Mouse (Mus musculus) MEL (cell line): Measurements from ENCODE around the gene Dda1. TPM values are rescaled to one million over a fixed set of nuclear protein-coding genes. Genes with fewer than 3 reads are reported as not detected.

Experiments used
- DNase-seq: peaks from one replicate; pipeline ENCODE4 v3.0.0; 2011; ENCODE audit warnings: low read depth, low spot score
- H3K27ac ChIP-seq: 2 replicates; pipeline ENCODE4 v1.5.1; 2012; ENCODE audit warnings: low read depth, mild to moderate bottlenecking, control low read depth, low read length, moderate library complexity; ENCODE audit not compliant: control insufficient read depth
- H3K27me3 ChIP-seq, 2 experiments: fragments of 150-350 bp in 1 of 2; sonication (generic) in 1 of 2; 2 replicates each; pipeline ENCODE4 v1.6.1; 2012; ENCODE audit warnings: low read length in 2 of 2, mild to moderate bottlenecking in 2 of 2, improper control_type of control experiment in 1 of 2, moderate library complexity in 1 of 2; ENCODE audit not compliant: insufficient read depth in 2 of 2, control insufficient read depth in 1 of 2
- H3K36me3 ChIP-seq, 2 experiments: 2 replicates each; pipeline ENCODE4 v1.6.1; 2012 to 2014; ENCODE audit warnings: low read length in 2 of 2, improper control_type of control experiment in 1 of 2, inconsistent platforms in 1 of 2, mild to moderate bottlenecking in 1 of 2; ENCODE audit not compliant: insufficient read depth in 2 of 2, control insufficient read depth in 1 of 2
- H3K4me1 ChIP-seq, 2 experiments: fragments of 150-350 bp in 1 of 2; sonication (generic) in 1 of 2; 2 replicates each; pipeline ENCODE4 v1.6.1; 2012; ENCODE audit warnings: low read length in 2 of 2, improper control_type of control experiment in 1 of 2, mild to moderate bottlenecking in 1 of 2; ENCODE audit not compliant: insufficient read depth in 2 of 2, control insufficient read depth in 1 of 2
- H3K4me3 ChIP-seq, 2 experiments: fragments of 150-350 bp in 1 of 2; sonication (generic) in 1 of 2; 2 replicates each; pipeline ENCODE4 v1.5.1; 2012; ENCODE audit warnings: low read depth in 2 of 2, low read length in 2 of 2, mild to moderate bottlenecking in 2 of 2, moderate library complexity in 2 of 2, control low read depth in 1 of 2, improper control_type of control experiment in 1 of 2; ENCODE audit not compliant: control insufficient read depth in 1 of 2, insufficient read depth in 1 of 2
- H3K79me2 ChIP-seq: 2 replicates; pipeline ENCODE4 v1.6.1; 2012; ENCODE audit warnings: mild to moderate bottlenecking, low read length, moderate library complexity; ENCODE audit not compliant: control insufficient read depth, poor library complexity, insufficient read depth
- H3K9ac ChIP-seq: 2 replicates; pipeline ENCODE4 v1.6.1; 2012; ENCODE audit warnings: low read depth, mild to moderate bottlenecking, control low read depth, low read length, moderate library complexity; ENCODE audit not compliant: control insufficient read depth, poor library complexity, severe bottlenecking
- H3K9me3 ChIP-seq: fragments of 150-350 bp; sonication (generic); replicated peaks from 2 replicates; pipeline ENCODE4 v1.6.1; 2012; ENCODE audit warnings: mild to moderate bottlenecking, low read length, improper control_type of control experiment, moderate library complexity; ENCODE audit not compliant: insufficient read depth
- BHLHE40 ChIP-seq: IDR thresholded peaks from 2 replicates; pipeline ENCODE4 v1.6.1; 2012; ENCODE audit warnings: low read depth, mild to moderate bottlenecking, inconsistent platforms, low read length, improper control_type of control experiment, borderline replicate concordance
- CHD1 ChIP-seq: IDR thresholded peaks from 2 replicates; pipeline ENCODE4 v1.6.1; 2012; ENCODE audit warnings: low read depth, mild to moderate bottlenecking, inconsistent platforms, low read length, improper control_type of control experiment
- CHD2 ChIP-seq: IDR thresholded peaks from 2 replicates; pipeline ENCODE4 v1.6.1; 2011; ENCODE audit warnings: low read length, improper control_type of control experiment
- CTCF ChIP-seq, 3 experiments: IDR thresholded peaks in 2 of 3; conservative IDR thresholded peaks in 1 of 3; 2 replicates each; pipeline ENCODE4 v1.5.1; 2011 to 2012; ENCODE audit warnings: low read length in 3 of 3, low read depth in 2 of 3, mild to moderate bottlenecking in 2 of 3, improper control_type of control experiment in 1 of 3, inconsistent platforms in 1 of 3, mixed read lengths in 1 of 3, moderate library complexity in 1 of 3; ENCODE audit not compliant: control insufficient read depth in 1 of 3, insufficient read depth in 1 of 3, poor library complexity in 1 of 3, severe bottlenecking in 1 of 3
- E2F4 ChIP-seq: IDR thresholded peaks from 2 replicates; pipeline ENCODE4 v1.6.1; 2011; ENCODE audit warnings: low read depth, low read length, improper control_type of control experiment, borderline replicate concordance
- ELF1 ChIP-seq: IDR thresholded peaks from 2 replicates; pipeline ENCODE4 v1.6.1; 2014; ENCODE audit warnings: low read depth, mild to moderate bottlenecking, inconsistent platforms, low read length, improper control_type of control experiment, moderate library complexity
- GABPA ChIP-seq: IDR thresholded peaks from 2 replicates; pipeline ENCODE4 v1.6.1; 2012; ENCODE audit warnings: low read depth, mild to moderate bottlenecking, inconsistent platforms, low read length, improper control_type of control experiment, moderate library complexity
- GATA1 ChIP-seq: IDR thresholded peaks from 2 replicates; pipeline ENCODE4 v1.6.1; 2011; ENCODE audit warnings: low read depth, low read length, improper control_type of control experiment
- HCFC1 ChIP-seq: IDR thresholded peaks from 2 replicates; pipeline ENCODE4 v1.6.1; 2012; ENCODE audit warnings: low read depth, mild to moderate bottlenecking, inconsistent platforms, low read length, improper control_type of control experiment, moderate library complexity
- JUND ChIP-seq: IDR thresholded peaks from 2 replicates; pipeline ENCODE4 v1.6.1; 2011; ENCODE audit warnings: low read depth, mild to moderate bottlenecking, improper control_type of control experiment, low read length
- KAT2A ChIP-seq: conservative IDR thresholded peaks from 2 replicates; pipeline ENCODE4 v1.6.1; 2012; ENCODE audit warnings: low read depth, low read length, improper control_type of control experiment, inconsistent platforms
- MAX ChIP-seq: IDR thresholded peaks from 2 replicates; pipeline ENCODE4 v1.6.1; 2011; ENCODE audit warnings: low read length, improper control_type of control experiment
- MAZ ChIP-seq: IDR thresholded peaks from 2 replicates; pipeline ENCODE4 v1.6.1; 2012; ENCODE audit warnings: low read depth, mild to moderate bottlenecking, inconsistent platforms, low read length, improper control_type of control experiment
- MXI1 ChIP-seq: IDR thresholded peaks from 2 replicates; pipeline ENCODE4 v1.6.1; 2011; ENCODE audit warnings: mild to moderate bottlenecking, low read depth, low read length, improper control_type of control experiment
- MYC ChIP-seq: IDR thresholded peaks from 2 replicates; pipeline ENCODE4 v1.6.1; 2011; ENCODE audit warnings: low read depth, mild to moderate bottlenecking, low read length, improper control_type of control experiment, moderate library complexity
- NELFE ChIP-seq: IDR thresholded peaks from 2 replicates; pipeline ENCODE4 v1.6.1; 2011; ENCODE audit warnings: low read depth, low read length, improper control_type of control experiment
- NRF1 ChIP-seq: IDR thresholded peaks from 2 replicates; pipeline ENCODE4 v1.6.1; 2014; ENCODE audit warnings: low read depth, mild to moderate bottlenecking, inconsistent platforms, low read length, improper control_type of control experiment, moderate library complexity; ENCODE audit not compliant: poor library complexity, insufficient read depth, severe bottlenecking
- POLR2A ChIP-seq, 2 experiments: IDR thresholded peaks; 2 replicates each; pipeline ENCODE4 v1.6.1; 2011 to 2012; ENCODE audit warnings: low read length in 2 of 2, mild to moderate bottlenecking in 2 of 2, control low read depth in 1 of 2, improper control_type of control experiment in 1 of 2, low read depth in 1 of 2, moderate library complexity in 1 of 2; ENCODE audit not compliant: control insufficient read depth in 1 of 2, insufficient read depth in 1 of 2, poor library complexity in 1 of 2
- POLR2AphosphoS2 ChIP-seq: IDR thresholded peaks from 2 replicates; pipeline ENCODE4 v1.6.1; 2011; ENCODE audit warnings: low read length, improper control_type of control experiment
- POLR2AphosphoS5 ChIP-seq: IDR thresholded peaks from 2 replicates; pipeline ENCODE4 v1.6.1; 2012; ENCODE audit warnings: low read depth, borderline replicate concordance, mild to moderate bottlenecking, inconsistent platforms, low read length, moderate library complexity, mixed read lengths
- RCOR1 ChIP-seq: IDR thresholded peaks from 2 replicates; pipeline ENCODE4 v1.6.1; 2012; ENCODE audit warnings: low read depth, mild to moderate bottlenecking, inconsistent platforms, low read length, improper control_type of control experiment
- TAL1 ChIP-seq: IDR thresholded peaks from 2 replicates; pipeline ENCODE4 v1.6.1; 2012; ENCODE audit warnings: mild to moderate bottlenecking, inconsistent platforms, low read length, moderate library complexity, mixed read lengths
- TBP ChIP-seq: IDR thresholded peaks from 2 replicates; pipeline ENCODE4 v1.8.0; 2011; ENCODE audit warnings: low read depth, low read length, improper control_type of control experiment
- UBTF ChIP-seq: IDR thresholded peaks from 2 replicates; pipeline ENCODE4 v1.6.1; 2012; ENCODE audit warnings: low read depth, mild to moderate bottlenecking, inconsistent platforms, low read length, improper control_type of control experiment, moderate library complexity, borderline replicate concordance; ENCODE audit not compliant: insufficient read depth
- USF2 ChIP-seq, 2 experiments: IDR thresholded peaks; 2 replicates each; pipeline ENCODE4 v1.6.1; 2011 to 2012; ENCODE audit warnings: improper control_type of control experiment in 2 of 2, low read length in 2 of 2, borderline replicate concordance in 1 of 2, inconsistent platforms in 1 of 2, low read depth in 1 of 2, mild to moderate bottlenecking in 1 of 2; ENCODE audit not compliant: insufficient read depth in 1 of 2
- ZC3H11A ChIP-seq: IDR thresholded peaks from 2 replicates; pipeline ENCODE4 v1.6.1; 2012; ENCODE audit warnings: low read depth, mild to moderate bottlenecking, inconsistent platforms, low read length, improper control_type of control experiment
- ZMIZ1 ChIP-seq: IDR thresholded peaks from 2 replicates; pipeline ENCODE4 v1.6.1; 2012; ENCODE audit warnings: low read depth, mild to moderate bottlenecking, inconsistent platforms, low read length, improper control_type of control experiment, moderate library complexity
- polyA plus RNA-seq, 2 experiments: library from polyadenylated mRNA; stranded (reverse) in 1 of 2; unstranded in 1 of 2; fragments of >175 nt in 1 of 2; fragments of >200 nt in 1 of 2; gene quantifications; 2 replicates each; pipeline versions ENCODE4 v1.2.1 to v1.2.4; 2012; ENCODE audit warnings: low replicate concordance in 2 of 2, low read depth in 1 of 2; ENCODE audit not compliant: insufficient read length in 2 of 2, insufficient read depth in 1 of 2, missing spikeins in 1 of 2
- total RNA-seq: library from RNA; depleted of rRNA; stranded (reverse); fragments of 300-350 nt; gene quantifications from 2 replicates; pipeline ENCODE4 v1.2.3, GENCODE M21; 2012

The Dda1 gene
- total and polyA plus RNA-seq, 3 experiments: 59.6 to 110 TPM; not detected in 1

DNA sequence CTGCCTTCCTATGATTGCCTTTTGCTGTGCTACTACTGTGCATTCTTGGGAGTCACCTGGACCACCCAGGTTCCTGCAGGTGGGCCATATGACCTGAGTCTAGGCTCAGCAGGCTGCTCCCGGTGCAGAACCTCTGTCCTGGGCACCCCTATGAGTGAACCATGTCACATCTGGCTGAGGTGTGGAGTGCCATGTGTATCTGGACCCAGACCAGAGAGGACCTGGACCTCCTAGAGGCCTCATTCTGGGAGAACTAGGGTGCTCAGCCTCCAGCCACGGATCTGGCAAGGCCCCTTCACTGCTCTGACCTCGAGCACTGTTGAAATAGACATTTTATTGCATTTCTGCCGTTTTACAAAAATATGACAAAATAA, 6.7 kb downstream of the Dda1 start:
- no peaks in the 10 kb centered on the region for H3K27me3 ChIP-seq
- H3K9ac ChIP-seq: peak overlapping the region; percentile 90
- H3K9me3 ChIP-seq: no peaks in the 10 kb centered on the region
- TF ChIP-seq POLR2AphosphoS2 (peak; percentile 24; the same call in 1 of the 2 replicates), MAX (0 out of 2 replicates have a peak, but pooled peaks have one; percentile 28), RCOR1 (no peak), USF2 (IDR thresholded peaks at IDR 0.05; ENCODE audit: borderline replicate concordance in 1 of 2, insufficient read depth in 1 of 2, low read depth in 1 of 2, low read length in 2 of 2) (no peak), POLR2A (IDR thresholded peaks at IDR 0.05; ENCODE audit: control insufficient read depth in 1 of 2, insufficient read depth in 1 of 2, low read depth in 1 of 2, low read length in 2 of 2, poor library complexity in 1 of 2) (no peak), MYC (0 out of 2 replicates have a peak, but pooled peaks have one; percentile 20)
- TF ChIP-seq, all 39 proteins: peak for 3
- Histone ChIP-seq H3K4me1 (no peaks in the 10 kb centered on the region), H3K27ac (peak overlapping the region; percentile 76), H3K36me3 (0 out of 4 replicates have a peak, but pooled peaks cover 0 to 2% of the 10 kb centered on the region in 2 experiments), H3K79me2 (peaks cover 6% of the 10 kb centered on the region), H3K4me3 (peak overlapping the region; percentile 59 to 64)
- peak; percentile 39 for DNase-seq

DNA sequence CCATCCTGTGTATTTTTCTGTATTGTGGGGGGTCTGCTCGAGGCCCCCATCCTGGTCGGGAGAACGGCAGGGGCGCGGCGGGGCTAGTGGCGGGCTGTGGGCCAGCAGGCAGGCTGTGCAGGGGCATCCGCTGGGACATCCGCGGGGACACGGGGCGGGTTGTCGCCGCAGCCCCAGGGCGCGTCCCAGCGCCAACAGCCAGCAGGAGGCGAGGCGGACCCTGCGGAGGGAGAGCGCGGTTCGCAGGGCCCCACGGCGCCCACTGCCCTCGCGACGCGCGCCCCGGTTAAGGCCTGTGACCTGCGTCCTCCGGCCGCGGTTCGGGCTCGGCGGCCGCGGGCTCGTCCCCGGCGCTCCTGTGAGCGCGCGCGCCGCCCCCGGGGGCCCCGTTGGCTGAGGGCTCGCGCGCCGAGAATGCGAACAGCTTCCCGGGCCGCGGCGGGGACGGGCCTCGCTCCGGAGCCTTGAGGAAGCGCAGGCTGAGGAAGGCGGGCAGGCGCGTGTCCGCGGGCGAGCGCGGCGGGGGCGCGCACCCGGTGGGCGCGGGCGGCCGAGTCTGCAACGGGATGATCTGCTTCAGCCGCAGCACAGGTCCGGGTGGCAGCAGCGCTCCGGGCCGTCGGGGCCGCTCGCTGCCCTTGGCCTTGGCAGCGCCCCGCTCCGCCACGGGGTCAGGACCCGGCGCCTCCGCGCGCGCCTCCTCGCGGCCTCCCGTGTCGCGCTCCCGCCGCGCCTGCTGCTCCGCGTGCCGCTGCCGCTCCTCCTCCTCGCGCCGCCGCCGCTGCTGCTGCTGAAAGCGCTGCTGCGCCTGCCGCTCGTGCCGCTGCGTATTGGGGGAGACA, 7.3 kb downstream of the Dda1 start:
- H3K4me3 ChIP-seq: peak overlapping the region; percentile 59 to 64
- 0 out of 4 replicates have a peak, but pooled peaks cover 0 to 2% of the 10 kb centered on the region in 2 experiments for H3K36me3 ChIP-seq
- H3K9ac ChIP-seq: peak overlapping the region; percentile 90
- H3K4me1 ChIP-seq: no peaks in the 10 kb centered on the region
- H3K79me2 ChIP-seq: peaks cover 2% of the 10 kb centered on the region; the same call in 1 of the 2 replicates
- peak overlapping the region; percentile 76 for H3K27ac ChIP-seq
- TF ChIP-seq ELF1 (no peak), POLR2AphosphoS5 (no peak), UBTF (0 out of 2 replicates have a peak, but pooled peaks have one; percentile 10), CHD1 (no peak), JUND (no peak), MXI1 (peak; percentile 37; the same call in 1 of the 2 replicates), BHLHE40 (no peak), RCOR1 (no peak), POLR2AphosphoS2 (no peak), MAX (peak; percentile 24; the same call in 1 of the 2 replicates), NELFE (peak; percentile 39), GABPA (no peak), E2F4 (no peak), MAZ (no peak), ZC3H11A (no peak), CHD2 (no peak), GATA1 (no peak), TBP (no peak), CTCF (IDR thresholded peaks at IDR 0.05 in 2 of 3, conservative IDR thresholded peaks at IDR 0.05 in 1 of 3; ENCODE audit: control insufficient read depth in 1 of 3, insufficient read depth in 1 of 3, low read depth in 2 of 3, low read length in 3 of 3, poor library complexity in 1 of 3, severe bottlenecking in 1 of 3) (no peak), MYC (no peak), ZMIZ1 (0 out of 2 replicates have a peak, but pooled peaks have one; percentile 10), HCFC1 (no peak), POLR2A (IDR thresholded peaks at IDR 0.05; ENCODE audit: control insufficient read depth in 1 of 2, insufficient read depth in 1 of 2, low read depth in 1 of 2, low read length in 2 of 2, poor library complexity in 1 of 2) (peak; percentile 27 to 34; a peak in 1 of 4 replicates), TAL1 (no peak), KAT2A (no peak), USF2 (IDR thresholded peaks at IDR 0.05; ENCODE audit: borderline replicate concordance in 1 of 2, insufficient read depth in 1 of 2, low read depth in 1 of 2, low read length in 2 of 2) (no peak), NRF1 (peak; percentile 34; the same call in 1 of the 2 replicates)
- TF ChIP-seq, all 39 proteins: peak for 7
- no peaks in the 10 kb centered on the region for H3K27me3 ChIP-seq
- no peaks in the 10 kb centered on the region for H3K9me3 ChIP-seq
- DNase-seq: peak; percentile 87
